Comparison of ENCODE assay signal across 25 mouse cellular contexts in the genomic region with DNA sequence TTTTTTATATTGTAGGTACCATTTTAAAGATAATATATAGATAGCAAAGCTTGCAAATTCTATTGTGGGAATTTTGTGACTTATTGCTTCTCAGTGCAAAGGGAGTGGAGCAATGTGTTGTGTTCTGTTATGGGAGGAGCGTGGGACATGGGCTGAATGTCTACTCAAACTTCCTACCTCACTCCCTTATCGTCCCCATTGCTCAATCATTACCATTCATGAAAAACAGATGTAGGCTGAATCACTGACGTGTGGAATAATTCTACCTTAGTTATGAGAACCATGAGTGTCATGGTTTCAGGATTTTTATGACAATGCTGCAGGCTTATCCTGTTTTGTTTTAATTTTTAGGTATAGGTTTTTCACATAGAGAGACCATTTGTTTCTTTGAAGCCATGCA.
DNase-seq lines count a peak whose midpoint lies in the region; ATAC-seq lines count a peak whose summit lies in the region.
"Had no signal": no experiment of that assay in that cellular context is flagged by ENCODE, and none has a peak within 500 bp of the region (broad histone marks: within the 10 kb centered on the region; RNA-seq: fewer than 3 reads in every experiment).

No protein-coding gene starts in this region.

- H3K9me3 ChIP-seq in embryonic facial prominence, embryonic 12.5 days, result no peaks in the 10 kb centered on the region
- no peaks in the 10 kb centered on the region for H3K9me3 ChIP-seq in limb, embryonic 11.5 days (ENCODE audit: control insufficient read depth, low read length)
- H3K9me3 ChIP-seq in intestine, embryonic 15.5 days, result no peaks in the 10 kb centered on the region
- H3K9me3 ChIP-seq: embryonic facial prominence, embryonic 13.5 days; forebrain, embryonic 10.5 days; forebrain, embryonic 13.5 days; hindbrain, embryonic 12.5 days; hindbrain, embryonic 15.5 days had no signal

- H3K27me3 ChIP-seq in embryonic facial prominence, embryonic 12.5 days, result no peaks in the 10 kb centered on the region
- H3K27me3 ChIP-seq in limb, embryonic 11.5 days (ENCODE audit: control insufficient read depth, insufficient read depth, low read length), result no peaks in the 10 kb centered on the region
- H3K27me3 ChIP-seq in intestine, embryonic 15.5 days (replicated peaks), result no peaks in the 10 kb centered on the region
- H3K27me3 ChIP-seq: embryonic facial prominence, embryonic 13.5 days; forebrain, embryonic 13.5 days; hindbrain, embryonic 12.5 days; hindbrain, embryonic 15.5 days had no signal

- peak overlapping the region; percentile 48; the same call in 1 of the 2 replicates for H3K27ac ChIP-seq in embryonic facial prominence, embryonic 12.5 days
- H3K27ac ChIP-seq in limb, embryonic 11.5 days (replicated peaks; ENCODE audit: low read depth, low read length), result no peak overlapping the region
- no peak overlapping the region for H3K27ac ChIP-seq in intestine, embryonic 15.5 days
- H3K27ac ChIP-seq: forebrain, embryonic 10.5 days; forebrain, embryonic 13.5 days; gastrocnemius, adult 2 months; hindbrain, embryonic 12.5 days; hindbrain, embryonic 15.5 days had no signal

- ATAC-seq in embryonic facial prominence, embryonic 12.5 days (ENCODE audit: insufficient number of reproducible peaks, insufficient read depth, low FRiP score, low TSS enrichment), result no peak
- ATAC-seq in limb, embryonic 11.5 days (ENCODE audit: insufficient number of reproducible peaks, low FRiP score, low TSS enrichment, low read depth), result no peak
- no peak for ATAC-seq in intestine, embryonic 15.5 days
- ATAC-seq: activated CD4-positive, CD25-positive, alpha-beta regulatory T cell, adult 4 months; CD4-positive, CD25-positive, alpha-beta regulatory T cell, adult 4 months; forebrain, embryonic 13.5 days; forebrain, postnatal 0 days had no signal

- no peak overlapping the region for H3K9ac ChIP-seq in embryonic facial prominence, embryonic 12.5 days
- no peak overlapping the region for H3K9ac ChIP-seq in limb, embryonic 11.5 days (ENCODE audit: low read length)
- no peak overlapping the region for H3K9ac ChIP-seq in intestine, embryonic 15.5 days
- H3K9ac ChIP-seq: embryonic facial prominence, embryonic 13.5 days; forebrain, embryonic 13.5 days; forebrain, postnatal 0 days; hindbrain, embryonic 12.5 days; hindbrain, embryonic 15.5 days had no signal

- no peak overlapping the region for H3K4me3 ChIP-seq in embryonic facial prominence, embryonic 12.5 days
- no peak overlapping the region for H3K4me3 ChIP-seq in limb, embryonic 11.5 days (ENCODE audit: low read depth, low read length)
- no peak overlapping the region for H3K4me3 ChIP-seq in intestine, embryonic 15.5 days (replicated peaks)
- H3K4me3 ChIP-seq: embryonic facial prominence, embryonic 13.5 days; erythroblast, embryonic 14.5 days; forebrain, embryonic 10.5 days; forebrain, embryonic 13.5 days; gastrocnemius, adult 2 months; hindbrain, embryonic 12.5 days; hindbrain, embryonic 15.5 days had no signal

- H3K4me2 ChIP-seq in embryonic facial prominence, embryonic 12.5 days (replicated peaks), result no peak overlapping the region
- no peak overlapping the region for H3K4me2 ChIP-seq in limb, embryonic 11.5 days (ENCODE audit: low read depth, severe bottlenecking)
- no peak overlapping the region for H3K4me2 ChIP-seq in intestine, embryonic 15.5 days (replicated peaks)
- H3K4me2 ChIP-seq: forebrain, embryonic 13.5 days; heart, embryonic 11.5 days; hindbrain, embryonic 12.5 days; hindbrain, embryonic 15.5 days had no signal

- H3K4me1 ChIP-seq in embryonic facial prominence, embryonic 12.5 days, result peaks cover 7% of the 10 kb centered on the region
- no peaks in the 10 kb centered on the region for H3K4me1 ChIP-seq in limb, embryonic 11.5 days (ENCODE audit: control insufficient read depth, insufficient read depth, low read length)
- no peaks in the 10 kb centered on the region for H3K4me1 ChIP-seq in intestine, embryonic 15.5 days (replicated peaks)
- H3K4me1 ChIP-seq: forebrain, embryonic 10.5 days; forebrain, embryonic 13.5 days; hindbrain, embryonic 12.5 days; hindbrain, embryonic 15.5 days had no signal

- 34% methylated on average over 3 of the region's 3 CpGs for WGBS in embryonic facial prominence, embryonic 12.5 days
- WGBS in limb, embryonic 11.5 days, result 41% methylated on average over 3 of the region's 3 CpGs
- 81% methylated on average over 3 of the region's 3 CpGs for WGBS in intestine, embryonic 15.5 days

- DNase-seq in 3T3-L1 (ENCODE audit: low read depth, low spot score) (peak; percentile 74), adipocyte (ENCODE audit: low spot score) (peak; percentile 24)
- peak; percentile 8 for DNase-seq in limb, embryonic 11.5 days (ENCODE audit: low spot score)
- DNase-seq in layer of hippocampus, adult 9-11 months, result no peak
- DNase-seq in cerebellum, postnatal 36 days, result no peak
- DNase-seq: adrenal gland, postnatal 10 days; adrenal gland, postnatal 36 days; cerebellum, adult 18-20 months; cerebellum, adult 9-10 months; cerebellum, postnatal 25 days; embryo, embryonic 11 days; forebrain, postnatal 0 days; gastrocnemius, adult 2 months; gastrocnemius, postnatal 14 days had no signal

- H3K36me3 ChIP-seq in embryonic facial prominence, embryonic 12.5 days, result no peaks in the 10 kb centered on the region
- no peaks in the 10 kb centered on the region for H3K36me3 ChIP-seq in limb, embryonic 11.5 days (ENCODE audit: control insufficient read depth, insufficient read depth, low read length)
- H3K36me3 ChIP-seq in intestine, embryonic 15.5 days, result no peaks in the 10 kb centered on the region
- H3K36me3 ChIP-seq: embryonic facial prominence, embryonic 13.5 days; forebrain, embryonic 10.5 days; hindbrain, embryonic 12.5 days; hindbrain, embryonic 15.5 days had no signal

Comparison
In these comparisons a context has a peak if more than half of its experiments do, and no peak if none do; other contexts are left out.
1. DNase-seq: peak in 3T3-L1 (single experiment), adipocyte (single experiment) and limb, embryonic 11.5 days (single experiment); none in layer of hippocampus, adult 9-11 months (single experiment) and cerebellum, postnatal 36 days (0 of 2).